ENCODE assay signal across 19 mouse cellular contexts in genomic region chr14:112142668-112143067, GRCm38 (mm10).
"Had no signal": no experiment of that assay in that cellular context is flagged by ENCODE, and none has a peak within 500 bp of the region (broad histone marks: within the 10 kb centered on the region; RNA-seq: fewer than 3 reads in every experiment).

No protein-coding gene starts in this region.

- H3K36me3 ChIP-seq: liver, embryonic 13.5 days; liver, embryonic 15.5 days; lung, embryonic 15.5 days; neural tube, embryonic 13.5 days; stomach, embryonic 15.5 days had no signal

- H3K4me1 ChIP-seq: liver, embryonic 13.5 days; liver, embryonic 15.5 days; lung, embryonic 15.5 days; megakaryocyte, embryonic 14.5 days; neural tube, embryonic 13.5 days; stomach, embryonic 15.5 days had no signal

- ATAC-seq: liver, postnatal 0 days; lung, postnatal 0 days had no signal

- H3K9me3 ChIP-seq: liver, embryonic 13.5 days; liver, embryonic 15.5 days; lung, embryonic 15.5 days; megakaryocyte, embryonic 14.5 days; neural tube, embryonic 13.5 days; stomach, embryonic 15.5 days had no signal

- H3K27me3 ChIP-seq: liver, embryonic 13.5 days; liver, embryonic 15.5 days; lung, embryonic 15.5 days; megakaryocyte, embryonic 14.5 days; neural tube, embryonic 13.5 days; stomach, embryonic 15.5 days had no signal

- H3K9ac ChIP-seq: liver, embryonic 13.5 days; liver, embryonic 15.5 days; liver, postnatal 0 days; lung, embryonic 15.5 days; neural tube, embryonic 13.5 days; stomach, embryonic 15.5 days had no signal

- H3K4me2 ChIP-seq: liver, embryonic 13.5 days; liver, embryonic 15.5 days; lung, embryonic 15.5 days; midbrain, embryonic 11.5 days; neural tube, embryonic 13.5 days; stomach, embryonic 15.5 days had no signal

- DNase-seq: liver, embryonic 13.5 days; liver, postnatal 0 days; lung, adult 2 months; lung, postnatal 14 days; lung, postnatal 36 days; midbrain, embryonic 14.5 days; right cerebral cortex, postnatal 14 days; thymus, adult 2 months; thymus, postnatal 25 days; thymus, postnatal 4 days had no signal

- H3K4me3 ChIP-seq: liver, embryonic 13.5 days; liver, embryonic 15.5 days; lung, embryonic 15.5 days; megakaryocyte, embryonic 14.5 days; neural tube, embryonic 13.5 days; stomach, embryonic 15.5 days had no signal

- H3K27ac ChIP-seq: liver, embryonic 13.5 days; liver, embryonic 15.5 days; lung, embryonic 15.5 days; macrophage; neural tube, embryonic 13.5 days; stomach, embryonic 15.5 days; stomach, postnatal 0 days had no signal
